Mouse (Mus musculus): ENCODE measurements around the gene Smad3.

- TF ChIP-seq USF2 (conservative IDR thresholded peaks at IDR 0.05; ENCODE audit: low read depth, low read length) (no peak), MAX (IDR thresholded peaks at IDR 0.05; ENCODE audit: low read length) (no peak), USF1 (IDR thresholded peaks at IDR 0.05; ENCODE audit: low read depth, low read length) (no peak), POLR2A (IDR thresholded peaks at IDR 0.05; ENCODE audit: low read depth, low read length) (no peak), POLR2AphosphoS2 (IDR thresholded peaks at IDR 0.05; ENCODE audit: low read depth, low read length) (no peak), CTCF (conservative IDR thresholded peaks at IDR 0.05 in 1 of 2, IDR thresholded peaks at IDR 0.05 in 1 of 2; ENCODE audit: low read depth in 2 of 2, low read length in 2 of 2) (no peak), ZC3H11A (IDR thresholded peaks at IDR 0.05; ENCODE audit: low read depth, low read length) (no peak), UBTF (IDR thresholded peaks at IDR 0.05; ENCODE audit: low read depth, low read length) (no peak), JUN (IDR thresholded peaks at IDR 0.05; ENCODE audit: insufficient read depth, low read depth, low read length) (no peak), HCFC1 (IDR thresholded peaks at IDR 0.05; ENCODE audit: low read depth, low read length) (no peak), JUND (conservative IDR thresholded peaks at IDR 0.05; ENCODE audit: low read depth, low read length) (no peak), KAT2A (IDR thresholded peaks at IDR 0.05; ENCODE audit: insufficient replicate concordance, low read length) (no peak)
Measured at GRCm38 (mm10) chr9:63678076-63678475, 79.7 kb downstream of the Smad3 start.

Measured in CH12.LX (cell line).